Mouse (Mus musculus): ENCODE measurements at regions not wholly inside any gene's neighbourhood (a gene's known extent, or its start where the extent isn't known, plus 50 kb on each side); places are given as distances from the start of the nearest gene placed in this dataset.
"Not testable (repeated sequence)": the region's sequence is repeated elsewhere in the genome, so short reads cannot be mapped to it uniquely, and the experiment has no call there.

- WGBS = 20% methylated on average over 13 of the region's 13 CpGs
- Histone ChIP-seq H3K4me1 (ENCODE audit: control insufficient read depth, insufficient read depth, low read length) (no peaks in the 10 kb centered on the region), H3K27me3 (ENCODE audit: control insufficient read depth, insufficient read depth, low read length) (peaks cover 31% of the 10 kb centered on the region), H3K4me3 (ENCODE audit: low read depth, low read length) (no peak overlapping the region), H3K36me3 (ENCODE audit: control insufficient read depth, insufficient read depth, low read length) (no peaks in the 10 kb centered on the region), H3K27ac (ENCODE audit: low read depth, low read length) (no peak overlapping the region), H3K9me3 (ENCODE audit: control insufficient read depth, low read length) (no peaks in the 10 kb centered on the region), H3K4me2 (ENCODE audit: low read depth) (peak overlapping the region; percentile 24), H3K9ac (ENCODE audit: low read length) (no peak overlapping the region)
- peak; percentile 81 for DNase-seq (ENCODE audit: low spot score)
- peak; percentile 94 for ATAC-seq (ENCODE audit: insufficient read depth, low FRiP score, low TSS enrichment)
These were observed 194.7 kb downstream of the Trmt11 start for GRCm38 (mm10) chr10:30405669-30406393.

GRCm38 (mm10) chr10:30370542-30370941, 170.2 kb upstream of the Cenpw start:
- Histone ChIP-seq H3K27ac (ENCODE audit: low read depth, low read length) (no peak overlapping the region), H3K9me3 (ENCODE audit: control insufficient read depth, low read length) (no peaks in the 10 kb centered on the region), H3K9ac (ENCODE audit: low read length) (no peak overlapping the region), H3K36me3 (ENCODE audit: control insufficient read depth, insufficient read depth, low read length) (no peaks in the 10 kb centered on the region), H3K4me2 (ENCODE audit: low read depth) (no peak overlapping the region), H3K27me3 (ENCODE audit: control insufficient read depth, insufficient read depth, low read length) (no peaks in the 10 kb centered on the region), H3K4me1 (ENCODE audit: control insufficient read depth, insufficient read depth, low read length) (no peaks in the 10 kb centered on the region), H3K4me3 (ENCODE audit: low read depth, low read length) (no peak overlapping the region)
- ATAC-seq (ENCODE audit: insufficient read depth, low FRiP score, low TSS enrichment) = no peak
- DNase-seq (ENCODE audit: low spot score) = peak; percentile 21
- 8% methylated on average over 1 of the region's 1 CpGs for WGBS

- not testable (repeated sequence) for DNase-seq (ENCODE audit: low spot score)
These were observed 160.5 kb upstream of the Cenpw start for GRCm38 (mm10) chr10:30360811-30361210.

GRCm38 (mm10) chr10:30359051-30359450, 158.7 kb upstream of the Cenpw start:
- 91% methylated on average over 1 of the region's 1 CpGs for WGBS
- no peaks in the 10 kb centered on the region for H3K36me3 ChIP-seq (ENCODE audit: control insufficient read depth, insufficient read depth, low read length)

More at GRCm38 (mm10) chr10:30360811-30361210, 160.5 kb upstream of the Cenpw start:
- not testable (repeated sequence) for H3K27ac ChIP-seq (ENCODE audit: low read depth, low read length); ATAC-seq (ENCODE audit: insufficient read depth, low FRiP score, low TSS enrichment); H3K9me3 ChIP-seq (ENCODE audit: control insufficient read depth, low read length); H3K9ac ChIP-seq (ENCODE audit: low read length); H3K4me2 ChIP-seq (ENCODE audit: low read depth); H3K36me3 ChIP-seq (ENCODE audit: control insufficient read depth, insufficient read depth, low read length); H3K4me1 ChIP-seq (ENCODE audit: control insufficient read depth, insufficient read depth, low read length); H3K4me3 ChIP-seq (ENCODE audit: low read depth, low read length); H3K27me3 ChIP-seq (ENCODE audit: control insufficient read depth, insufficient read depth, low read length)

GRCm38 (mm10) chr10:30342965-30343478, 142.7 kb upstream of the Cenpw start:
- H3K9me3 ChIP-seq (ENCODE audit: control insufficient read depth, low read length) = no peaks in the 10 kb centered on the region
- H3K27me3 ChIP-seq (ENCODE audit: control insufficient read depth, insufficient read depth, low read length) = no peaks in the 10 kb centered on the region
- 85% methylated on average over 3 of the region's 3 CpGs for WGBS
- H3K4me2 ChIP-seq (ENCODE audit: low read depth) = no peak overlapping the region
- no peak for ATAC-seq (ENCODE audit: insufficient read depth, low FRiP score, low TSS enrichment)
- no peaks in the 10 kb centered on the region for H3K36me3 ChIP-seq (ENCODE audit: control insufficient read depth, insufficient read depth, low read length)
- DNase-seq (ENCODE audit: low spot score) = no peak
- H3K4me1 ChIP-seq (ENCODE audit: control insufficient read depth, insufficient read depth, low read length) = no peaks in the 10 kb centered on the region
- no peak overlapping the region for H3K27ac ChIP-seq (ENCODE audit: low read depth, low read length)
- H3K4me3 ChIP-seq (ENCODE audit: low read depth, low read length) = no peak overlapping the region
- H3K9ac ChIP-seq (ENCODE audit: low read length) = no peak overlapping the region

More at GRCm38 (mm10) chr10:30359051-30359450, 158.7 kb upstream of the Cenpw start:
- Histone ChIP-seq H3K27ac (ENCODE audit: low read depth, low read length) (no peak overlapping the region), H3K27me3 (ENCODE audit: control insufficient read depth, insufficient read depth, low read length) (no peaks in the 10 kb centered on the region), H3K4me1 (ENCODE audit: control insufficient read depth, insufficient read depth, low read length) (no peaks in the 10 kb centered on the region), H3K9ac (ENCODE audit: low read length) (no peak overlapping the region), H3K9me3 (ENCODE audit: control insufficient read depth, low read length) (no peaks in the 10 kb centered on the region), H3K4me3 (ENCODE audit: low read depth, low read length) (no peak overlapping the region), H3K4me2 (ENCODE audit: low read depth) (no peak overlapping the region)
- DNase-seq (ENCODE audit: low spot score) = no peak
- ATAC-seq (ENCODE audit: insufficient read depth, low FRiP score, low TSS enrichment) = no peak

- H3K9me3 ChIP-seq (ENCODE audit: control insufficient read depth, low read length) = no peaks in the 10 kb centered on the region
- ATAC-seq (ENCODE audit: insufficient read depth, low FRiP score, low TSS enrichment) = no peak
- no peaks in the 10 kb centered on the region for H3K27me3 ChIP-seq (ENCODE audit: control insufficient read depth, insufficient read depth, low read length)
- H3K4me3 ChIP-seq (ENCODE audit: low read depth, low read length) = no peak overlapping the region
- H3K36me3 ChIP-seq (ENCODE audit: control insufficient read depth, insufficient read depth, low read length) = no peaks in the 10 kb centered on the region
- H3K4me2 ChIP-seq (ENCODE audit: low read depth) = no peak overlapping the region
- no peak for DNase-seq (ENCODE audit: low spot score)
- no peak overlapping the region for H3K27ac ChIP-seq (ENCODE audit: low read depth, low read length)
- H3K9ac ChIP-seq (ENCODE audit: low read length) = no peak overlapping the region
- WGBS = 48% methylated on average over 10 of the region's 10 CpGs
- H3K4me1 ChIP-seq (ENCODE audit: control insufficient read depth, insufficient read depth, low read length) = no peaks in the 10 kb centered on the region
These were observed 128.1 kb upstream of the Cenpw start for GRCm38 (mm10) chr10:30328334-30329014.

- H3K4me2 ChIP-seq (ENCODE audit: low read depth) = no peak overlapping the region
- no peak overlapping the region for H3K4me3 ChIP-seq (ENCODE audit: low read depth, low read length)
- DNase-seq (ENCODE audit: low spot score) = no peak
- no peaks in the 10 kb centered on the region for H3K36me3 ChIP-seq (ENCODE audit: control insufficient read depth, insufficient read depth, low read length)
- no peaks in the 10 kb centered on the region for H3K9me3 ChIP-seq (ENCODE audit: control insufficient read depth, low read length)
- ATAC-seq (ENCODE audit: insufficient read depth, low FRiP score, low TSS enrichment) = peak; percentile 73
- 34% methylated on average over 8 of the region's 8 CpGs for WGBS
- H3K27me3 ChIP-seq (ENCODE audit: control insufficient read depth, insufficient read depth, low read length) = no peaks in the 10 kb centered on the region
- no peak overlapping the region for H3K9ac ChIP-seq (ENCODE audit: low read length)
- no peak overlapping the region for H3K27ac ChIP-seq (ENCODE audit: low read depth, low read length)
- H3K4me1 ChIP-seq (ENCODE audit: control insufficient read depth, insufficient read depth, low read length) = no peaks in the 10 kb centered on the region
These were observed 127.5 kb upstream of the Cenpw start for GRCm38 (mm10) chr10:30327849-30328248.

- no peaks in the 10 kb centered on the region for H3K4me1 ChIP-seq (ENCODE audit: control insufficient read depth, insufficient read depth, low read length)
- no peak overlapping the region for H3K9ac ChIP-seq (ENCODE audit: low read length)
- H3K27ac ChIP-seq (ENCODE audit: low read depth, low read length) = no peak overlapping the region
- H3K4me3 ChIP-seq (ENCODE audit: low read depth, low read length) = no peak overlapping the region
- H3K27me3 ChIP-seq (ENCODE audit: control insufficient read depth, insufficient read depth, low read length) = no peaks in the 10 kb centered on the region
- 69% methylated on average over 1 of the region's 1 CpGs for WGBS
- H3K4me2 ChIP-seq (ENCODE audit: low read depth) = no peak overlapping the region
- DNase-seq (ENCODE audit: low spot score) (no peak), ATAC-seq (ENCODE audit: insufficient read depth, low FRiP score, low TSS enrichment) (no peak)
- H3K9me3 ChIP-seq (ENCODE audit: control insufficient read depth, low read length) = no peaks in the 10 kb centered on the region
- no peaks in the 10 kb centered on the region for H3K36me3 ChIP-seq (ENCODE audit: control insufficient read depth, insufficient read depth, low read length)
These were observed 126.5 kb upstream of the Cenpw start for GRCm38 (mm10) chr10:30326861-30327260.

GRCm38 (mm10) chr10:30295871-30296270, 95.5 kb upstream of the Cenpw start:
- not testable (repeated sequence) for H3K4me3 ChIP-seq (ENCODE audit: low read depth, low read length); DNase-seq (ENCODE audit: low spot score); H3K27ac ChIP-seq (ENCODE audit: low read depth, low read length); H3K4me1 ChIP-seq (ENCODE audit: control insufficient read depth, insufficient read depth, low read length); H3K9me3 ChIP-seq (ENCODE audit: control insufficient read depth, low read length); H3K27me3 ChIP-seq (ENCODE audit: control insufficient read depth, insufficient read depth, low read length); H3K36me3 ChIP-seq (ENCODE audit: control insufficient read depth, insufficient read depth, low read length); ATAC-seq (ENCODE audit: insufficient read depth, low FRiP score, low TSS enrichment); H3K4me2 ChIP-seq (ENCODE audit: low read depth); H3K9ac ChIP-seq (ENCODE audit: low read length)
- no CpG with 5 or more reads among the region's 7 CpGs for WGBS
